Mouse (Mus musculus) ovary, adult 18-20 months (tissue): Measurements from ENCODE around the gene Gm4744.
"Not testable (repeated sequence)": the region's sequence is repeated elsewhere in the genome, so short reads cannot be mapped to it uniquely, and the experiment has no call there.

ENCODE experiments used
- DNase-seq: peaks from one replicate; pipeline ENCODE4 v3.0.0; 2022; ENCODE audit warnings: low spot score, mixed read lengths

Gene Gm4744

GRCm38 (mm10) chr6:40951770-40952169 is at the start of gene Gm4744:
Gm4744 (minus strand) TSS chr6:40951870.
- no peak for DNase-seq

GRCm38 (mm10) chr6:40999379-40999778 is 47.7 kb upstream of the Gm4744 start, which contains the start of gene Gm2663:
Gm2663 (minus strand) TSS chr6:40999479.
- not testable (repeated sequence) for DNase-seq

- DNase-seq: not testable (repeated sequence)
These were observed 12.8 kb upstream of the Gm4744 start, which contains the start of gene 1810009J06Rik for GRCm38 (mm10) chr6:40964454-40964853. 1810009J06Rik (plus strand) TSS chr6:40964754.

GRCm38 (mm10) chr6:40953716-40954115 is 2.0 kb upstream of the Gm4744 start:
- DNase-seq: no peak

- no peak for DNase-seq
These were observed 11.2 kb downstream of the Gm4744 start, which contains the start of gene 1700074P13Rik for GRCm38 (mm10) chr6:40940457-40940856. 1700074P13Rik (minus strand) TSS chr6:40940557.

GRCm38 (mm10) chr6:40919954-40920353 is 31.7 kb downstream of the Gm4744 start:
- DNase-seq: no peak

- no peak for DNase-seq
These were observed 51.4 kb downstream of the Gm4744 start, which contains the start of gene Prss58 for GRCm38 (mm10) chr6:40900287-40900686. Prss58 (minus strand) TSS chr6:40900387.
